Mouse (Mus musculus): ENCODE data around the gene Ctsl.

Ctsl gene

DNA sequence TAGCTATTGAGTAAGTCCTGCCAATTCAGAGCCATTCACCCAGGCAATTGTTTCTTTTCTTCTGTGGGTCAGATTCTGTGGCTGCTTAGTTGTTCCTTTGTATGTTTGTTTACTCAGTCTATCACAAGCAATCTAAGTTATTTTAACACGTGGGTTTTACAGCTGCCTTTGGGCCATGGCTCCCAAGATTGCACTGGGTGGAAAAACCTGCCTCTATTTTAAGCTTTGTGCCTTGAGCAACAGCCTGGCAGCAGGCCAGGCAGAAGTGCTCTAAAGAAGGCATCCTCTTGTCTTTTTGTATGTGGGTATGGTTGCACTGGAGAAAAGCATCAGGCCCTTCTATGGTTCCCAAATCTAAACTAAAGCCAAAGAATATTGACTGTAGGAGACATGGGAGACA is 3.0 kb upstream of the Ctsl start:
- no peak for DNase-seq (ENCODE audit: low read depth)

DNA sequence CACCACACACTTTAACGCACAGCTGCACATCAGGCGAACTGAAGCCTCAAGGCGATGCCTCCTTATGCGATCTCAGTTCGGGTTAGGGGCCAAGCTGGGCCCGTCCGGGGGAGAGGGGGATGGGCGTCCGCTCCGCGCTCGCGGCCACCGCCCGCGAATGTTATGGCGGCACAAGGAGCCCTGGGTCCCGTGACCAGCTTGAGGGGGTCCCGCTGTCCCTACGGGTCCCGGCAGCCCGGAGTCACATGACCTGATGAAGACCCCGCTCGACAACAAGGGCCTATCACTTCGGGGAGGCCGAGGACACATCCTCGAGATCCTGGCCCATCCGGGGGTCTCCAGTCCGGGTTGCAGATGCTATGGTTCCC is 901 bp downstream of the Ctsl start:
- no peak for DNase-seq (ENCODE audit: low read depth)

DNA sequence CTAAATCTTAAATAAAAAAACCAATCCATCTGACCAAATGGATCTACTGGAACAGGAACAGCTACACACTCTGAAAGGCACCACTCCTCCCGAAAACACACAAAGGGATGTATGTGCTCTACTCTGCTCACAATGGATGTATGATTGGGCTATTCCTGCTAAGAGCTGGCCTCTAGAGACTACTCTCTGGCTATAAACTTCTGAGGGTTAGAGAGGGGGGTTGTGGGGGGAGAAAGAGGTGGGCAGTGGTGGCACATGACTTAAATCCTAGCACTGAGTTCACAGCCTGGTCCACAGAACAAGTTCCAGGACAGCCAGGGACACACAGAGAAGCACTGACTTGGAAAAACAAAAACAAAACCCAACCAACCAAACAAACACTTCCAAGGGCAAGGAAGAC is 2.1 kb downstream of the Ctsl start:
- no peak for DNase-seq (ENCODE audit: low read depth)

DNA sequence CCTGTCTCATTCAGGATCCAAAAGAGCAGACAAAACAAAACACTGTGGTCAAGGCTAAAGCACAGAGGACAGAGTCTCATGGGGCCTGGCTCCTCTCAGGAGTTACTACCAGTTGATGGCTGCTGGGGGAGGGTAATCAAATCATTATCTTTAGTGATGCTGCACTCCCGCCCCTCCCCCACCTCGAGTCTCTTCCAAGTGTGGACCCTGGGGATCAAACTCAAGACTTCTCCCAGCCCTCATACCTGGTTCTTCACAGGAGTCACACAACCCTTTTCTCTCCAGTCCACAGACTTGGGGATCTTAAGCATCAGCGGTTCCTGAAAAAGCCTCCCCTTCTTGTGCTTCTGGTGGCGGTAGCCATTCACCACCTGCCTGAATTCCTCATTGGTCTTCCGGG is 3.1 kb downstream of the Ctsl start:
- no peak for DNase-seq (ENCODE audit: low read depth)

DNA sequence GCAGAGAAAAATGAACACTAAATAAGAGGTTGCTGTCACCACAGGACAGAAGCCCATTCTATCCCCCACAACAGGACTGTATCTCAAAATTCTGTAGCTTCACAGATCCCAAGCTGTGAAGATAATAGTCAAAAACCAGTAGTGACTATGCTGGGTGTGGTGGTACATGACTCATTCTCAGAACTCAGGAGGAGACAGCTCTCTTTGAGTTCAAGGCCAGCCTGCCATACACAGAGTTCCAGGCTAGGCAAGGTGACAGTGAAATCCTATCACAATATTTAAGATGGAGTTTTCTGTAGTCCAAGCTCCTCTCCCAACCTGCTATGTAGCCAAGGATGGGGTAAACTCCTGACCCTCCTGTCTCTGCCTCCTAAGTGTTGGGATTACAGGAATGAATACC is 5.4 kb downstream of the Ctsl start:
- DNase-seq (ENCODE audit: low read depth): no peak

DNA sequence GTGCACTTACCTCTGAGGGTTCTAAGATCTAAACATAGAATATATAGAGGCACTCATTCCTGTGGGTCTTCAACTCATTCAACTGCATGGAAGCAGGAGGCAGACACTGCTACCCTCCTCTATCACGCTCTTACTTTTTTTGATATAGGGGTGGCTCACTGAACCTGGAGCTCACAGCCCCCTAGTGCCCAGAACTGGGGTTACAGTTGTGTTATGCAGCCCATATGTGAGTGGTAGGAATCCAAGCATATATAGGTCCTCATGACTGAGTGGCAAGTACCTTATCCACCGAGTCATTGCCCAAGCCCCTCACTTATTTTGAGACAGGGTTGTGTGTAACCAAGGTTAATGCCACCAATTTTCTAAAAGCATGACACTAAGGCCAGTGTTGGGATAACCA is 6.4 kb downstream of the Ctsl start:
- peak; percentile 75 for DNase-seq (ENCODE audit: low read depth)

DNA sequence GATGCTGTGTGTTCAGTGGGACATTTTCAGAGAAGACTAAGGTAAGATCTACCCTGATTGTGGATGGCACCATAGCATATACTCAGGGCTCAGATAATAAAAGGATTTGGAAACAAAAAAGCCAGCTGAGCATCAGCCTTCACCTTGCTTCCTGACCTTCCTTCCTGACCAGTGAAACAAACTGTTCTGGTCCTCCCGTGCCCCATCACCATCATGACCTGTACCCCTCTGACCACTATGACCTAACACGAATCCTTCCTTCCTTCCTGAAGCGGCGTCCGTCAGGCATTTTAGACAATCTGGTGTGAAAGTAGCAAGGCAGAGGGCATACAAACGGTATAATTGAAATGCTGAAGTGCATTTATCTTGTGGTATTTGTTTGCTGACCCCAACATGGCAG is 8.6 kb downstream of the Ctsl start:
- DNase-seq (ENCODE audit: low read depth): no peak

DNA sequence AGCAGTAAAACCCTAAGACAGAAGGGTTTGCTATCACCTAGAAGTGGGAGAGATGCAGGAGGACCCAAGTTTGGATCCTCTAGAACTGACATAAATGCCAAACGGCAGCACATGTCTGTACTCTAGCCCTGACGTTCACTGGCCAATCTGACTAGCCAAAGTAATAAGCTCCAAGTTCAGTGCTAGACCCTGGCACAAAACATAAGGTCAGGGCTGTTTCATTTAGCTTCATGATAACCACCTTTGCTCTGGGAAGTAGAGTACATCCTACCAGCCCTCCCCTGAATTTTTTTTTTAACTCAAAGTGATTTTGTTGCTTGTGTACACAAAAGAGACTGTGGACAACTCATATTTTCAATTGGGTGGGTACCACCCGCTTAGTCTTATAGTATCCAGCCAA is 9.7 kb downstream of the Ctsl start:
- no peak for DNase-seq (ENCODE audit: low read depth)

DNA sequence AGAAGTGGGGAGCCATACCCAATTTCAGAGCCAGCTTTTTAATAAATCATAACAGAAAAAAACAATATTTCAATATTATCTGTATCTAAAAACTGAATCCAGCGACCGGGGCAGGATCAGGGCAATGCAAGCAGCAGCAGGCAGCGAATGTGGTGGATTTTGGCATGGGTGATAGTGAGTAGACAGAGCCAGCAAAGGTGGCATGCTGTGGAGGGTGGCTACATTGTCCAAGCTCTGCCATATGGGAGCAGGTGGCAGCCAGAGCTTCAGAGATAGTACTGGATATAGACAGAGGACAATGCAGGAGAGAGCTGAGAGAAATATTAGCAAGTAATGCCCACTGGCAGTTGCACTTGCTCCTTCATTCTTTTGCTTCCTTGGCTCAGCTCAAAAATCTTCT is 11.0 kb downstream of the Ctsl start:
- no peak for DNase-seq (ENCODE audit: low read depth)

DNA sequence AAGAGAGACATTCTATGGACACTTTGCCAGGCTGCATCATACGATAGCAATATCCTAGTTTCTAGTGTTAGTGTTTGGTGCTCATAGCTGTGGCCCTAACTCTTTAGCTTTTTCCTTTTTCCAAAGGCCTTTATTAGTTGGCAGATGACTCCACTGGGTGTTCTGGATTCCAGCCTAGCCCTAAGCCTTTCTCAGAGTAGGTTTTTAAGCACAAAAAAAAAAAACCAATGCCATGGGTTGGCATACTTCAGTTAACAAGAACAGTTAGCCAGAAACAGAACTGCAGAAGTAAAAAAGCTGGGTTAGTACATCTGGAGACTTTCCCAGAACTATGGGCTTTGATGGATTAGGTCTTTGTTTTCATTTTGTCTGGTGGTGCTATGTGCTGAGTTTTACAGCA is 12.2 kb downstream of the Ctsl start:
- DNase-seq (ENCODE audit: low read depth): no peak

DNA sequence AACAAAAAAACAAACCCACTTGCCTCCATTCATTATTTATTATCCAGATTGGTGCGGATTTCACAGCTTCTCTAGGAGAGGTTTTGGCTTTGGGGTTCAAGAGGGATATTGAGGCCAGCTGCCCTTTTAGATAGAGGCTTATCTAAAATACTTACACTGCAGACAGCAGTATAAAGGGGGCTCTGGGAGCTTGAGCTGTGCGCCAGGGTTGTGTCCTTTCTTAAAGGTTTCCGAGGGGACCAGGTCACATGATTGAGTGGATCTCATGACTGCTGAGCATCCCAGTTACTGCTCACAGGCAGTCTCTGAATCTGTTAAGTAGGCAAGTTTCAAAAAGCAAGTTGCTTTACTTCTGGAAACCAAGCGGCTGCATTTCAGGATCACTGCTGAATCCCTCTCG is 13.3 kb downstream of the Ctsl start:
- no peak for DNase-seq (ENCODE audit: low read depth)

DNA sequence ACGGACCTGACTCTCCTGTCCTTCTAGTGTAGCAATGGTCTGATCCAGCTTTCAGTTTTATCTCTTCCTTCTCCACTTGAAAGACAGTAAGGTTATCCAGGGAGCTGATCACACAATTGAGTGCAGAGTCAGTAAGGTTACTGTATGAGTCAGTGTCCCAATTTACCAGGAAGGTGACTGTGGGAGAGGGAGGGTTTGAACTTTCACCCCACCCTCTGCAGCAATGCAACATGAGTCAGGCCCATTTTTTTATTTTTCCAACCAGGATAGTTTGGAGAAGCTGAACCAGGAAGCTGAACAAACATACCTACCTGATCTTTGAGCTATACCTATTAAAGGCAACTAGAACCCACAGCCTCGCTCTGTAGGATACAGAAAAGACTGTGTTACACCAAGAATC is 21.2 kb downstream of the Ctsl start:
- DNase-seq (ENCODE audit: low read depth): no peak

DNA sequence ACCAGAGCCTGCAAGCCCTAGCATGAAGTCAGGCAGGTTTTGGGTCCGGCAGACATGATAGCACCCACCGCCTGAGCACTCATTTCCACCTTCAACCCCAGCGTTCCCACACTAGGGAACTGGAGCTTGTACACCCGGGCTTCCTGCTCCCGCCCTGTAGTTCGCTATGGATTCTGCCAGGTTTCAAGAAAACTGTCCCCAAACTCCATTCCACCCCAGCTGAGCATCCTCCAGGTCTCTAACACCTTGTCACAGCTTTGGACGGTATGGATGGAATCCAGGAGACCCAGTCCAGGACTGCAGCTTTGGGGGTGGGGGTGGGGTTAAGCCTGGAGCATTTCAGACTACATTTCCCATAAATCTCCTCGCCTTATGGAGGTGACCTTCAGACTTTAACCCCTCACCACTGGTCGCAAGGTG is 26.6 kb downstream of the Ctsl start:
- DNase-seq (ENCODE audit: low read depth): no peak

DNA sequence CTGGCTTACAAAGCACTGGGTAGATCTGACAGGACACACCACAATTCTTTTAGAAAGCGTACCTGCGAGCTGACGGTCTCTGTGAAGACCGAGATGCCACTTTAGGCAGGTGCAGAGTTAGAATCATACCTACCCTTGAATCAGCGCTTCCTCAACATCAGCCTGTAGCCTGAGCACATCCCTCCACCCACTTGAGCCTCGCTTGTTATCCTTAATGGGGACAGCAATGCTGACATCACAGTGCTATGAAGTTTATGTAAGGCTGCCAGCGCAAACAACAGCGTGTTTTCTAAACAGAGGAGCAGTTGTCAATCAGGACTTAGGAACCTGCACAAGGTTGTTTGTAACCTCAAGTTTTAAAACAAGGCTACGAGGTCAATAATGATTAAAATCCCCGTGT is 27.1 kb downstream of the Ctsl start:
- no peak for DNase-seq (ENCODE audit: low read depth)

DNA sequence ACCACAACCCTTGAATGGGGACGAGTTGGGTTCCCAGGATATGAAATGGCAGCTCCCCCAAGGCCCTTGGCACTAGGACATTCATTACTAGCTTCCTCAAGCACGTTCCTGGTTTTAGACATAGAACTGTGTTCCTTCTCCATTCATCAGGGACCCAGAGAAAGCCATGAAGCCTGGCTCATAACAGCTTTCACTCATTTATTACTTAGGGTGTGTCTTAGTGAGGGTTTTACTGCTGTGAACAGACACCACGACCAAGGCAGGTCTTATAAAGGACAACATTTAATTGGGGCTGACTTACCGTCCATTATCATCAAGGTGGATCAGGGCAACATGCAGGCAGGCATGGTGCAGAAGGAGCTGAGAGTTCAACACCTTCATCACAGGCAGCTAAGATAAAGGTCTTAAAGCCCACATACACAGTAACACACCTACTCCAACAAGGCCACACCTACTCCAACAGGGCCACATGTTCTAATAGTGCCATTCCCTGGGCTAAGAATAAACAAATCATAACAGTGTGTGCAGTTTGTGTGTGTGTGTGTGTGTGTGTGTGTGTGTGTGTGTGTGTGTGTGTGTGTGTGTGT is 35.1 kb downstream of the Ctsl start:
- no peak for DNase-seq (ENCODE audit: low read depth)

DNA sequence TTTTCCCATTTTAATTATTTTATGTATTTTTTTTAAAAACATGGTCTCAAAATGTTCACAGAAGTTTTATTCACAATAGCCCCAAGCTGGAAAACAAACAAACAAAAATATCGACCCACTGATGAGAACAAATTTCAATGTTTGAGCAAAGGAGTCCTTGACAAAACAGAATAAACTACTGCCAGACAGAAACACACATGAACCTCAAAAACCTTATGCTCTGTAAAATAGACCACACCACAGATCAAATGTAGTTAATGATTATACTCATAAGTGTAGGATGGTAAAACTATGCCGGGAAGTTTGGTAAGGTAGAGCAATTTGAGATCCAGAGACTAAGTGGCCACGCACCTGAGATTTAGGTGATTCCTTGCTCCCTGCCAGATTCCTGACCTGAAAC is 37.6 kb downstream of the Ctsl start:
- no peak for DNase-seq (ENCODE audit: low read depth)

DNA sequence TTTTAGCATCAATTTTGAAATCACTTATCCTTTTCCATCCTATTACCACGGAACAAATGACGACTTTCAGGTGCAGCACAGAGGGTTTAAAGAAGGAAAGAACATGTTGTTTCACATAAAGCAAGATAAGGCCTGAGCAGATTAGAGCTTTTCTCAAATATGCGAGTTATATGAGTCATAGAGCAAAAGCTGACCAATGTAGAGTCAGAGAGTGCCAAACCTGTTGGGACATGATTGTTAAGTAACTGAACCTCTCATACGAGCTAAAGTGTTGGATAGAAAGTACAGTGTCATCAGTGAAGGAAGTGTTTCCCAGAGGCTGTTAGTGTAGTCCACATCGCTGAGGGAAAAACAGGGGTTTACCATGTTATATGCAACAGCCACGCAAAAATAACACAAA is 38.4 kb downstream of the Ctsl start:
- DNase-seq (ENCODE audit: low read depth): no peak

DNA sequence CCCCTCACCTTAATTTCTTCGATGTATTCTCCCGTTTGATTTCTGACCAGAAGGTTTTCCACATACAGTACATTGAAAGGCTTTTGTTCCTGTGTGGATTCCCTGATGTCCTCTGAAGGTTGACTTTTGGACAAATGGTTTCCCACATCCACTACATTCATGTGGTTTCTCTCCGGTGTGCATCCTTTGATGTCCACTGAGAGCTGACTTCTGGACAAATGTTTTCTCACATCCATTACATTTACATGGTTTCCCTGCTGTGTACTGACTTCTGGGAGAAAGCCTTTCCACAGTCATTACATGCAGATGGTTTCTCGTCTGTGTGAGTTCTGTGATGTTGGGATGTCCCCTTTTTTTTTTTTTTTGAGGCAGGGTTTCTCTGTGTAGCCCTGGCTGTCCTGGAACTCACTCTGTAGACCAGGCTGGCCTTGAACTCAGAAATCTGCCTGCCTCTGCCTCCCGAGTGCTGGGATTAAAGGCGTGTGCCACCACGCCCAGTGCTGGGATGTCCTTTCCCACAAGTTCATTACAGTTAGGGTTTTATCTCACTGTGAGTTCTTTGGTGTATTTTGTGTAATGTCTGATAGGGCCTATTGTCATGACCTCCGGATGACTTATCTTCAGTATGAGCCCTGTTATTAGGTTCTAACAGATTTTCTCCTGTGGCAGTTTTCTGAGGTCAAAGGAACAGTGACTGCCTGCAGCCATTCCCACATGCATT is 48.0 kb downstream of the Ctsl start:
- no peak for DNase-seq (ENCODE audit: low read depth)

DNA sequence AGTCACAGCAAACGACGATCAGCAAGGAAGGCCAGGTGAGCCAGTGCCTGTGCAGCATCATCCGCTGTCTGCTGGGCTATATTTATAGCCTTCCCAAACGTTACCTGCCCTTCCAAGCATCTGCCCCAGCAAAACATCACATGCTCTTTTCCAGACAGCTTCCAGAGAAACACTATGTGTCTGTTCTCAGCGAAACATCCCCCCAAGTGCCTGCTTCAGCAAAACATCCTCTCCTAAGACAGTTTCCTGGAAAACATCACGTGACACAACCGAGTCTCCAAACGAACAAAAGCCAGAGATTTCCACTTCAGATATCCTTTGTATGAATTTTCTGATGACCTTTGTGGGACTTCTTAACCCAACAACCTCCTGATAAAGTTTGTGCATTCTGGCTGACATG is 50.4 kb downstream of the Ctsl start:
- no peak for DNase-seq (ENCODE audit: low read depth)

DNA sequence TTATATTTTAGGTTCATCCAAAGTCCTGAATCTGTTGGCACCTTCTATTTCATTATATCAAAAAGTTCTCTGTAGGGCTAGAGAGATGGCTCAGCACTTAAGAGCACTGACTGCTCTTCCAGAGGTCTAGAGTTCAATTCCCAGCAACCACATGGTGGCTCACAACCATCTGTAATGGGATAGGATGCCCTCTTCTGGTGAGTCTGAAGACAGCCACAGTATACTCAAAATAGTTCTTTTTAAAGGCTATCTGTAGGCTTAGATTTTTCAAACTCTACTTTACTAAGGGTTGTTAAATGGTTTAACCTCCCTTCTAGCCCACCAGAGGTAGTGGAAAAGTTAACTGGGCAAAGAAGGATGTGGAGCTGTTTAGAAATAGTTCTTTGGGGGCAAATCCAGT is 50.9 kb downstream of the Ctsl start:
- DNase-seq (ENCODE audit: low read depth): no peak

DNA sequence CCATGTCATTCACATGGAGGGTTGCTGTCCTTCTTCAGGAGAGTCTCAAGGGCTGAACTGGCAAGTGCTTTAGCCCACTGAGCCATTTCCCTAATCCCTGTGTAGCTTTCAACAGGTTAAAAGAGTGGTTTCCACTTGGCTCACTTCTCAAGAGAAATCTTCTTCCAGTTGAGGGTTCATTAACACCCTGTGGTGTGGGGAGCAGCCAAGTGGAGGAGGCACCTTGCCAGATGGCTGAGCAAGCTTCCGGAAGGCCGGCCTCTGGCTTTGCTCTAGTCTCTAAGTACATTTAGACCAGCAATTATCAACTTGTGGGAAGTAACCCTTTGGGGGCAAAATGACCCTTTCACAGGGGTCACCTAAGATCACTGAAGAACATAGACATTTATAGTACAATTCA is 52.3 kb downstream of the Ctsl start:
- no peak for DNase-seq (ENCODE audit: low read depth)

DNA sequence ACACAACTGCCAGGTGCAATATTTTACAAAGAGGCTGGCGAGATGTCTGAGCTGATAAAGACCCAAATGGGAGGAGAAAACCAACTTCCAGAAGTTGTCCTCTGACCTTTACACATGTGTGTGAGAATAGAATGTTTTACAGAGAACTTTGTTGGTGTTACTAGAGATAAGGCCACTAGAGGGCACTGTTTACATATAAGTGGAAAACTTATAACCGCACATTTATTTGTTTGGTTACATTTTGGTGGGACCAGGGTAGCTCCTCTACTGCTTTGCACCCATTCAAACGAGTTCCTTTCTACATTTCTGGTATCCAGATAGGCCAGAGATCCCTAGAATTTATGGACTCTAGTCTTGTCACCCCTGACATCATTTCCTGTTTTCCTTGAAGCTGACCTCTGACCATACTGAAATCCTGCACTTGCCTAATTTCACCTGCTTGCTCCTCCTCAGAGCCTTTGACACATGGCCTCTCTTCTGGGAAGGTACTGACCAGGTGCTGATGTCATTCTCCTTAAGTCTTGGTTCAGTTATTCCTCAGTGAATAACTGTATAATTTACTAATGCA is 55.1 kb downstream of the Ctsl start:
- DNase-seq (ENCODE audit: low read depth): peak; percentile 80

DNA sequence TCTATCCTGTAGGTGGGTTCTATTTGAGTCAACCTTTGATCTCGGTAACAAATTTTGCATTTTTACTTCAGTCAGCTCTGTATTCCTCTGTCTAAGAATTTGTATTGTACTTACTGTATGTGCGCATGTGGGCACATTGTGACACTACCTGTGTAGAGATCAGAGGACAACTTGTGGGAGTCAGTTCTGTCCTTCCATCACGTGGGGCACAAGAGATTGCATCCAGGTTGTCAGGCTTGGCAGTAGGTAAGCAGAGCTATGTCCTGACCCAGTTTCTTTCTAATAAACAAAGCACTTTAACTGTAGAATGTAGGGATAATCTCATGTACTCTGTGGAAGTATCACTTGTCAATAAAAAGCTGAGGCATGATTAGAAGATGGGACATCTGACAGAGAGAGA is 56.6 kb downstream of the Ctsl start:
- DNase-seq (ENCODE audit: low read depth): no peak

DNA sequence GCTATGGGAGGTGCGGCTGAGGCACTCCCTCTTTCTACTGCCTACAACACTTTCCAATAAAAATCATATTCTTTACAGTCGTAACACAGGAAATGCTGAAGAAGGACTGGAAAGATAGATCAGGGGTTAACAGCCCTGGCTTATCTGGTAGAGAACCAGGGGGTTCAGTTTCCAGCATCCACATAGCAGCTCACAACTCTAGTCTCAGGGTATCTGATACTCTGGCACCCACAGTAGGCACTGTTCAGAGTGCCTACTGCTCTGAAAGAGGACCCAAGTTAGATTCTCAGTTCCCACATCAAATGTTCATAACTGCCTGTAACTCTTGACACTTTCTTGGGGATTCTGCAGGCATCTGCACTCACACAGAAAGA is 57.8 kb downstream of the Ctsl start:
- DNase-seq (ENCODE audit: low read depth): no peak
